Mouse (Mus musculus) megakaryocyte, embryonic 14.5 days (primary cell): ENCODE results near the gene Cd247. TPM values are rescaled to one million over a fixed set of nuclear protein-coding genes. Genes with fewer than 3 reads are reported as not detected.

ENCODE experiments used
- H3K27me3 ChIP-seq: replicated peaks from 2 replicates; pipeline ENCODE3; 2012; ENCODE audit warnings: inconsistent platforms
- H3K36me3 ChIP-seq: replicated peaks from 2 replicates; pipeline ENCODE3; 2012; ENCODE audit warnings: low read length, inconsistent platforms, mixed read lengths
- H3K4me1 ChIP-seq: 2 replicates; pipeline ENCODE4 v1.6.1; 2012; ENCODE audit warnings: inconsistent platforms
- H3K4me3 ChIP-seq: replicated peaks from 2 replicates; pipeline ENCODE3; 2012; ENCODE audit warnings: moderate library complexity, mild to moderate bottlenecking, inconsistent platforms
- H3K9me3 ChIP-seq: 2 replicates; pipeline ENCODE4 v1.6.1; 2012; ENCODE audit warnings: inconsistent platforms
- FLI1 ChIP-seq: IDR thresholded peaks from 2 replicates; pipeline ENCODE4 v1.6.1; 2012; ENCODE audit warnings: low read length, inconsistent platforms, mixed read lengths
- GATA1 ChIP-seq: IDR thresholded peaks from 3 replicates; pipeline ENCODE4 v1.6.1; 2012; ENCODE audit warnings: mixed read lengths, low read length, inconsistent platforms, borderline replicate concordance
- polyA plus RNA-seq: library from polyadenylated mRNA; stranded (reverse); fragments of >175 nt; gene quantifications from 2 replicates; pipeline ENCODE4 v1.2.3, GENCODE M21; 2012; ENCODE audit warnings: low replicate concordance; ENCODE audit not compliant: insufficient read depth

Cd247 gene
- polyA plus RNA-seq, 1 experiment = not detected

DNA sequence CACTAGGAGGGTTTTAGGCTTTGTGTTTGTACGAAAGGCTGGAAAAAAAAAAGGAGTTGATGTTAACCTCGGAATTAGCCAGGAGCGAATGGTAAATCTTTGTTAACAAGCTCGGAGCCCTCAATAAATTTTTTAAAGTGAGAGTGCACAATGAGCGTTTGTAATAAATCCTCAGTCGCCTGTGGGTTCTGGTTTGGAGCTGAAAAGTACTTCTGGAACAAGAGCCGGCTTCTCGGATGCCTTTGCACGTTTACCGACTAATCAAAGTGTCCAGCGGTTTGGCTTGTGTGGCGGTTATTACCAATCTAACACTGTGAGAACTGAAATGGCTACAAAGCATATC, 46.1 kb downstream of the Cd247 start:
- Histone ChIP-seq H3K4me3 (no peak overlapping the region), H3K9me3 (no peaks in the 10 kb centered on the region), H3K36me3 (no peaks in the 10 kb centered on the region), H3K27me3 (peaks cover 29% of the 10 kb centered on the region), H3K4me1 (peaks cover 8% of the 10 kb centered on the region)
- TF ChIP-seq FLI1 (no peak), GATA1 (no peak)

DNA sequence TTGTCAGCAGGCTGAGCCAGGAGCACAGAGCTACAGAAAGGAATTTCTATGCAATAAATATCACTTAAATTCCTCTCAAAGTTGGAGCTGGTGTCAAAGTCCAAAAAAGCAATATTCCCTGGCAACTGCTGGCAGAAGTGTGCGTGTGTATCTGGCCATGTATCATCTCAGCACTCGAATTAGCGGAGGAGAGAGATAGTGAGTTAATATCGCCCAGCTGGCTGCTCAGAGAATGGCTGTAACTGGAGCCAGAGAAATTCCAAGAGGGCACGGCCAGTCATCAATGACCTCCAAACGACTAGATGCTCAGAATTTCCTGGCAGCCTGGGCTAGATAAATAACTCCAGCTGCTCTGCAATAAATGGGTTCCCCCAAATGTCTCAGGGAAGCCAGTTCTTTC, 48.0 kb downstream of the Cd247 start:
- H3K27me3 ChIP-seq = peaks cover 43% of the 10 kb centered on the region
- H3K36me3 ChIP-seq = no peaks in the 10 kb centered on the region
- peaks cover 3% of the 10 kb centered on the region; the same call in 1 of the 2 replicates for H3K9me3 ChIP-seq
- peaks cover 8% of the 10 kb centered on the region for H3K4me1 ChIP-seq
- TF ChIP-seq FLI1 = no peak
- no peak for TF ChIP-seq GATA1
- H3K4me3 ChIP-seq = no peak overlapping the region

DNA sequence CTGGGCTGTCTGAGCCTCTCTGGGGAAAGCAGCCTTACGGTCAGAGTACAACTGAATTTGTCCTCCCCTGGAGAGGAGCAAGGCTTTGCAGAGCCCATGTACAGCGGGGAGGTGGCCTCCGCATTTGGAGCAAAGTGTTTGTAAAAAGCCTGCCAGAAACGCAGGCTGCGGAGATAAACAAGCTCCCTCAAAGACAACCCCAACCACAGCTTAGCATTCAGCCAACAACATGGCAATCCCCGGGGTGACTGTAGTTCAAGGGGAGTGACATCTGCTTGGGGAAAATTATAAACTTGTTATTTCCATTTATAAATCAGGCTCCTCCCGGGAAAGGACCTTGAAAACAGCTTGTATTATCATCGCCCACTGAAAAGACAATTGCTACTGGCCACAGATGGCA, 49.1 kb downstream of the Cd247 start:
- TF ChIP-seq FLI1 = no peak
- TF ChIP-seq GATA1 = no peak
- peaks cover 8% of the 10 kb centered on the region for H3K4me1 ChIP-seq
- H3K36me3 ChIP-seq = no peaks in the 10 kb centered on the region
- H3K9me3 ChIP-seq = peaks cover 3% of the 10 kb centered on the region; the same call in 1 of the 2 replicates
- H3K27me3 ChIP-seq = peaks cover 49% of the 10 kb centered on the region
- H3K4me3 ChIP-seq = no peak overlapping the region

DNA sequence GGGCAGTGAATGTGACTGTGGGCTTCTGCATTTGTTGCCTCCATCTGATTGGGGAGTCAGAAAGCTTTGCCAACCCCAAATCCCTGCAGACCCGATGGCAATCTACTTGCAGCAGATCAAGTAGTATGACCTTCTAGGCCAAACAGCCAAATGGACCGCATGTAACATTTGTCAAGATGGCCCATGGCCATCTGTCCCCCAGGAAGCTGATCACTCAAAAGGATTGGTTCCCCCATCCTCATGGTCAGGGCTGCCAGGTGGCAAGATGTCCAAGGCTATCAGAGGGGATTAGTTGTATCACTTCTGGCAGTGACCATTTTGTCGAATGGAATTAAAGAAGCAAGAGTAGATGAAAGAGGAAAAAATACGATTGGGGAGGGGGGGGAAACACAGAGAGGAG, 50.7 kb downstream of the Cd247 start:
- no peak for TF ChIP-seq FLI1
- no peak for TF ChIP-seq GATA1
- Histone ChIP-seq H3K9me3 (peaks cover 3% of the 10 kb centered on the region; the same call in 1 of the 2 replicates), H3K36me3 (no peaks in the 10 kb centered on the region), H3K27me3 (peaks cover 60% of the 10 kb centered on the region), H3K4me3 (no peak overlapping the region), H3K4me1 (peaks cover 7% of the 10 kb centered on the region)

DNA sequence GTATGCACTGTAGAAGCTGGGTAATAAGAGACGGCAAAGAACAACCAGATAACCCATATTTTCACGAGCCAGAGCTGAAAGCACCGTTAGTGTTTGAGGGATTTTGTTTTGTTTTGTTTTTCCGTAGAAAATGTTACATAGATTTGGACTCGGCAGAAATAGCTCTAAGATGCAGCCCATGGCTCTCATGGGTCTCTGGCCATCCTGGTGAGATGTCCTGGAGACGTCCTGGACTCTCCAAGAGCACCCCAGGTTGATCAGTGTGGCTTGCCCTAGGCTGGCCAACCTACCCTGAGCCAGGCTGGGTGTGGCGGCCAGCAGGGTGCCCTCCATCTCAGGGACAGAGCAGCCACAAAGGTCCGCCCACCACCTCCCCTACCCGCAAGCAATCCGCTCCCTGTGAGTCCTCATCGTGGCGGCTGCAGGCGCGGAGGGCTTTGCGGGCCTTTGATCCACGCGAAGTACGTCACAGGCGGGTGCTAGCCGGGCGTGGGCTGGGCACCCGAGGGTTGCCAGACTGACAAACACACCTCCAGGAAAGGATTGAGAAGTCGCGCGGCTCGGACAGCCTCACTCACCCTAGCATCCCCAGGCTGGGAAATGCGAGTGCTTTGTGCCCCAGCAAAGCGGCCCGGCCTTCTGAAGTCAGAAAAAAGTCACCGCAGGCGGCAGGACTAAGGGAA, 52.2 kb downstream of the Cd247 start:
- no peak for TF ChIP-seq GATA1
- TF ChIP-seq FLI1 = no peak
- Histone ChIP-seq H3K4me3 (peak overlapping the region; percentile 70), H3K27me3 (peaks cover 73% of the 10 kb centered on the region), H3K9me3 (peaks cover 3% of the 10 kb centered on the region; the same call in 1 of the 2 replicates), H3K36me3 (no peaks in the 10 kb centered on the region), H3K4me1 (peaks cover 21% of the 10 kb centered on the region)

DNA sequence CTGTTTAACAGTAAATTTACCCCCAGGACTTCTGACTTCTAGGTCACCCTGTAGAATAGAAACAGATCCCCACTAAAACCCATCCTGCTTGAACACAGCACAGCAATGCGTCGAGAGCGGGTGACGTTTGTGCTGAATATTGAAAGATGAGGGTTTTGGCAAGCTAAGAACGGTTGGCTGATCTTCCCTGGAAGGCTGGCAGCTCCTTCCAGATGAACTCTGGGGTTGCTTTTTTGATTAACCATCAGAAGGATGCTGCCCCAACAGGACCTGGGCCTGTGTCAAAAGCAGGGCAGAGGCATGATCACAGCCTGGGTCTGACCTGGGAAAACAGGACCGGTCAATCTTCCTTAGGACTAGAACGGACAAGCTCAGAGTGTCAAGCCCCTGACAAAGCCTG, 53.7 kb downstream of the Cd247 start:
- H3K36me3 ChIP-seq = no peaks in the 10 kb centered on the region
- H3K9me3 ChIP-seq = peaks cover 3% of the 10 kb centered on the region; the same call in 1 of the 2 replicates
- peaks cover 76% of the 10 kb centered on the region for H3K27me3 ChIP-seq
- H3K4me3 ChIP-seq = no peak overlapping the region
- peaks cover 25% of the 10 kb centered on the region for H3K4me1 ChIP-seq
- no peak for TF ChIP-seq FLI1
- TF ChIP-seq GATA1 = no peak

DNA sequence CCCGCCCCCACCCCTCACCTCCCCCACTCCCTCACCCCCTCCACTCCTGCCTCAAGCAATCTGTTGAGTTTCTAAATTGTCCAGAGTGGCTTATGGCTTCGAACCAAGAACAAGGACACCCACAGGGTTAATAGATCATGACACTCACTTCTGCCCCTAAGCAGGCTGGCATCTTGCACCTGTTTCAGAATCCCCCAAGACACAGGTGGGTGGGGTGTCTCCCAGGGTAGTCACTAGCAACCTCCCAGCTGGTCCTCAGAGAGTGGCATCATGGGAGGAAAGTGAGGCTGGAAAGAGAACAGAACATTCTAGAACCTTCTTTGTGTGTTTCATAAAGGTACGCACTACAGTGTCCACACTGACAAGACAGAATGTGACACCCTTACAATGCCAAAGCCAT, 55.1 kb downstream of the Cd247 start:
- H3K27me3 ChIP-seq = peaks cover 81% of the 10 kb centered on the region
- H3K4me1 ChIP-seq = peaks cover 29% of the 10 kb centered on the region
- peaks cover 3% of the 10 kb centered on the region; the same call in 1 of the 2 replicates for H3K9me3 ChIP-seq
- no peaks in the 10 kb centered on the region for H3K36me3 ChIP-seq
- TF ChIP-seq GATA1 (no peak), FLI1 (no peak)
- no peak overlapping the region for H3K4me3 ChIP-seq

DNA sequence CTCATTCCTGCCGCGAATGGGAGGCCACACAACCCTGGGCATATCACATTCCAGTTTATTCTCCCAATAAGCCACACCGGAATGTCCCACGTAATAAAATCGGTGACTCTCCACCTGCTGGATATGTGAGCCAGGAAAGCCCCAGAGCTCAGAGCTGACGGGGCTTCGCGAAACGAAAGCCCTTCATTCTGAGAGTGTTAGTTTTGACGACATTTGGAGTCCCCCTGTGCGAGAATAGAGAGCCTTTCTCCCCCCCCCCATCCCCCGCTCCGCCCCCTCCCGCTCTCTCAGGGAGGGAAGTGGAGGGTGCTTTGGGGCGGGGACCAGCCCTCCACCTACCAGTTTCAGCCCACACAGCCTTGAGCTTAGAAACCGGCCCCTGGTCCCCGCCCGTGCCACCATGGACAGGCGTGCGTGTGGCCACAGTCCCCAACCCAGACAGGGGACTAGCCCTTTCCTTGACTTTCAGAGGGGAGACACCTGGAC, 56.0 kb downstream of the Cd247 start:
- Histone ChIP-seq H3K36me3 (no peaks in the 10 kb centered on the region), H3K4me1 (peaks cover 38% of the 10 kb centered on the region), H3K4me3 (peak overlapping the region; percentile 91), H3K27me3 (peaks cover 82% of the 10 kb centered on the region), H3K9me3 (peaks cover 3% of the 10 kb centered on the region; the same call in 1 of the 2 replicates)
- TF ChIP-seq FLI1 = no peak
- TF ChIP-seq GATA1 = no peak

DNA sequence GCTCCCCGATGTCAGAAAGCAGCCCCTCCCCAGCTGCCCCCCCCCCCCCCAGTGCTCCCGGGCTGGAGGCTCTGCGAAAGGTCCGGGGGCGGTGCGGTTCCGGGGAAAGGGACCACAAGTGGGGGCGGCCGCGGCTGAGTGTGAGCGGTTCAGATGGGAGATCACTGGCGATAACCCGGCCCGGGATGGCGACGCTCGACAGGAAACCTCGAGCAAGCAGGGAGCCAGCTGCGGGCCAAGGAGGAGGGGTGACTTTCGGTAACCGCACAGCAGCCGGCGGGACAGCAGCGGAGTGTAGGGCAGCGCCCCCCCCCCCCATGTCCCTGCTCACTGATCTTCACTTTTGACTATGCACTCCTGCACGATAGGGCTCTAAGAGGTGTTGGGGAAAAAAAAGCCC, 56.5 kb downstream of the Cd247 start:
- Histone ChIP-seq H3K36me3 (no peaks in the 10 kb centered on the region), H3K4me1 (peaks cover 42% of the 10 kb centered on the region), H3K4me3 (peak overlapping the region; percentile 91), H3K27me3 (peaks cover 82% of the 10 kb centered on the region), H3K9me3 (peaks cover 2% of the 10 kb centered on the region; the same call in 1 of the 2 replicates)
- TF ChIP-seq FLI1 = no peak
- no peak for TF ChIP-seq GATA1

DNA sequence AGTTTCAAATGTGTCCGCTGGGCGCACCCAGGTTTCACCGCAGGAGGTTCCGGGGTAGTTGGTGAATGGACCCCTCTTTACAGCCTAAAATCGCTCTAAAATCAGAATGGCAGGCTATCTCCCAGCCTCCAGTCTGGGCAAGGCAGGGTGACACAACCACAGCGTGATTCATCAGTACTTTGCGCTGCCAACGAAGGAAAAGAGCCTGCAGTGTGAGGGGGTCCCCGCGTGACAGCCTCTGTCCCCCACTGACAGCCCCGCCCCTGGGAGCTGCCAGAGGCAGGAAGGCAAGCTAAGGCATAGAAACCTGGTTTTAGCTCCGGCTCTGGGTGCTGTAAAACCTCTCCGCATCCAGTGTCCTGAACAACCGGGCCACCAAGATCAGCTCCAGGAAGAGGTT, 56.9 kb downstream of the Cd247 start:
- H3K4me1 ChIP-seq = peaks cover 44% of the 10 kb centered on the region
- no peak for TF ChIP-seq FLI1
- peaks cover 84% of the 10 kb centered on the region for H3K27me3 ChIP-seq
- H3K9me3 ChIP-seq = no peaks in the 10 kb centered on the region
- no peaks in the 10 kb centered on the region for H3K36me3 ChIP-seq
- H3K4me3 ChIP-seq = peak overlapping the region; percentile 91

DNA sequence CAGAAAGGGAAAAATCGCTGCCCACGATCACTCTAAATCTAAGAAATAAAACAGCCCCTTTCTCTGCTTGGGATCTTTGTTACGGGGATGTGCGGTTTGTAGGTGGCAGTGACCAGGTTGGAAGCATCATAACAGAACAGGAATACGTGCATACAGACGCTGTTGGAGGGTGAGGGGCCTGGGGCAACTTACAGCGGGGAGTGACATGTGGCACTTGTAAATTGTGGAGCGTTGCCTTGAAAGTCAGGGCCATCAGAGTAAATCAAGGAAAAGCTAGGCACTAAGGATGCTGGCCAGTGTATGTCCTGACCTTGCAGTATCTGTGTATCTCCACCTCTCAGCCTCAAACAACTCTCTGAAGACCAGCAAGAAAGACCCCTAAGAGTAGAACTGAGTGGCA, 59.9 kb downstream of the Cd247 start:
- Histone ChIP-seq H3K27me3 (peaks cover 89% of the 10 kb centered on the region), H3K36me3 (no peaks in the 10 kb centered on the region), H3K9me3 (no peaks in the 10 kb centered on the region), H3K4me1 (peaks cover 39% of the 10 kb centered on the region), H3K4me3 (peak overlapping the region; percentile 50)
- TF ChIP-seq GATA1 (no peak), FLI1 (no peak)
